ENCODE assay signal across 8 mouse cellular contexts in genomic region chr12:87300441-87300690, GRCm38 (mm10). TPM values are rescaled to one million over a fixed set of nuclear protein-coding genes. Genes with fewer than 3 reads are reported as not detected.
A peak's percentile ranks its signal among the peaks of the same experiment; 100 is the strongest.
DNase-seq lines count a peak whose midpoint lies in the region; ATAC-seq and TF ChIP-seq lines count a peak whose summit lies in the region.

No protein-coding gene starts in this region.

- H3K9me3 ChIP-seq in embryonic facial prominence, embryonic 10.5 days: no peaks in the 10 kb centered on the region
- no peaks in the 10 kb centered on the region for H3K9me3 ChIP-seq in midbrain, embryonic 14.5 days (ENCODE audit: control insufficient read depth, low read length)

- 0 out of 2 replicates have a peak, but pooled peaks have one; percentile 7 for ATAC-seq in midbrain, embryonic 14.5 days (ENCODE audit: low FRiP score, low TSS enrichment)

- H3K27ac ChIP-seq in kidney, adult 2 months (ENCODE audit: insufficient read depth, low read depth, low read length): no peak overlapping the region
- no peak overlapping the region for H3K27ac ChIP-seq in embryonic facial prominence, embryonic 10.5 days (replicated peaks)
- no peak overlapping the region for H3K27ac ChIP-seq in midbrain, embryonic 14.5 days (replicated peaks; ENCODE audit: low read depth, low read length)

- 3% methylated on average over 9 of the region's 9 CpGs for WGBS in kidney, adult 2 months
- 2% methylated on average over 9 of the region's 9 CpGs for WGBS in embryonic facial prominence, embryonic 10.5 days
- 2% methylated on average over 9 of the region's 9 CpGs for WGBS in midbrain, embryonic 14.5 days

- DNase-seq in kidney, adult 2 months: peak; percentile 19
- DNase-seq in kidney, postnatal 4 days: no peak
- no peak for DNase-seq in embryonic facial prominence, embryonic 10.5 days (ENCODE audit: low spot score)
- DNase-seq in induced T-regulatory cell, adult 2 months (ENCODE audit: low read depth): peak; percentile 29
- DNase-seq in midbrain, embryonic 14.5 days: no peak
- no peak for DNase-seq in adrenal gland, adult 8-10 months
- DNase-seq in embryo, embryonic 10 days (ENCODE audit: low spot score): no peak
- DNase-seq in embryo, embryonic 9.5 days (ENCODE audit: extremely low spot score): no peak

- H3K4me3 ChIP-seq in kidney, adult 2 months (ENCODE audit: insufficient read depth, low read depth, low read length): peak overlapping the region; percentile 45
- peak overlapping the region; percentile 82 for H3K4me3 ChIP-seq in embryonic facial prominence, embryonic 10.5 days
- peak overlapping the region; percentile 69 for H3K4me3 ChIP-seq in midbrain, embryonic 14.5 days (replicated peaks; ENCODE audit: low read depth, low read length)

- no peaks in the 10 kb centered on the region for H3K36me3 ChIP-seq in kidney, adult 2 months (ENCODE audit: control insufficient read depth, insufficient read depth, low read length)
- no peaks in the 10 kb centered on the region for H3K36me3 ChIP-seq in embryonic facial prominence, embryonic 10.5 days (replicated peaks)
- no peaks in the 10 kb centered on the region for H3K36me3 ChIP-seq in midbrain, embryonic 14.5 days (ENCODE audit: control insufficient read depth, insufficient read depth, low read length)

- no peak for TF ChIP-seq POLR2A in kidney, adult 2 months (IDR thresholded peaks at IDR 0.05; ENCODE audit: low read depth, low read length)

- peak overlapping the region; percentile 99 for H3K4me2 ChIP-seq in midbrain, embryonic 14.5 days (ENCODE audit: low read length)

- H3K27me3 ChIP-seq in kidney, adult 2 months (replicated peaks; ENCODE audit: control insufficient read depth, insufficient read depth, low read length): 0 out of 2 replicates have a peak, but pooled peaks cover 1% of the 10 kb centered on the region
- peaks cover 42% of the 10 kb centered on the region for H3K27me3 ChIP-seq in embryonic facial prominence, embryonic 10.5 days (replicated peaks; ENCODE audit: low read depth, poor library complexity, severe bottlenecking)
- H3K27me3 ChIP-seq in midbrain, embryonic 14.5 days (ENCODE audit: control insufficient read depth, insufficient read depth, low read length): peaks cover 20% of the 10 kb centered on the region; the same call in 1 of the 2 replicates

- H3K4me1 ChIP-seq in kidney, adult 2 months (ENCODE audit: control insufficient read depth, insufficient read depth, low read length): no peaks in the 10 kb centered on the region
- peaks cover 19% of the 10 kb centered on the region for H3K4me1 ChIP-seq in embryonic facial prominence, embryonic 10.5 days
- H3K4me1 ChIP-seq in midbrain, embryonic 14.5 days (ENCODE audit: control insufficient read depth, insufficient read depth, low read length): 0 out of 2 replicates have a peak, but pooled peaks cover 8% of the 10 kb centered on the region

- no peak overlapping the region; the same call in 1 of the 2 replicates for H3K9ac ChIP-seq in midbrain, embryonic 14.5 days (replicated peaks; ENCODE audit: low read length)

- no peak for TF ChIP-seq CTCF in kidney, adult 2 months (conservative IDR thresholded peaks at IDR 0.05; ENCODE audit: insufficient read depth, insufficient read length, low read depth, low read length)

RNA-seq across cellular contexts. Expression of gene Ism2, which starts 0.9 kb away (rescaled TPM):
- polyA plus RNA-seq in kidney, adult 2 months (2012; rRNA removed): 0.06 TPM in 1 of 2 replicates, not detected in the other
- polyA plus RNA-seq in embryonic facial prominence, embryonic 10.5 days (2016; fragmentation: Nextera tagmentation; extraction: Ambion mirVana): 1.00 and 1.3 TPM in 2 replicates
- 0.75 and 1.0 TPM in 2 replicates for polyA plus RNA-seq in midbrain, embryonic 14.5 days (2014; fragmentation: Nextera tagmentation; extraction: Ambion mirVana)
- under 1 TPM in 2 of 4 experiments, not detected in 2; 0.28 to 0.32 TPM for total RNA-seq in adrenal gland, adult 8-10 months (2022)

RNA-seq across cellular contexts. Expression of gene Ahsa1, which starts 34.1 kb away (rescaled TPM):
- polyA plus RNA-seq in kidney, adult 2 months (2012; rRNA removed): 55.1 and 78.5 TPM in 2 replicates
- polyA plus RNA-seq in embryonic facial prominence, embryonic 10.5 days (2016; fragmentation: Nextera tagmentation; extraction: Ambion mirVana): 294 and 305 TPM in 2 replicates
- polyA plus RNA-seq in midbrain, embryonic 14.5 days (2014; fragmentation: Nextera tagmentation; extraction: Ambion mirVana): 176 and 180 TPM in 2 replicates
- total RNA-seq in adrenal gland, adult 8-10 months (2022): 100 to 1,000 TPM; 120 to 228 (median 142) TPM

RNA-seq across cellular contexts. Expression of gene Vipas39, which starts 34.3 kb away (rescaled TPM):
- 47.4 and 50.0 TPM in 2 replicates for polyA plus RNA-seq in kidney, adult 2 months (2012; rRNA removed)
- 54.9 and 56.5 TPM in 2 replicates for polyA plus RNA-seq in embryonic facial prominence, embryonic 10.5 days (2016; fragmentation: Nextera tagmentation; extraction: Ambion mirVana)
- 60.6 and 70.1 TPM in 2 replicates for polyA plus RNA-seq in midbrain, embryonic 14.5 days (2014; fragmentation: Nextera tagmentation; extraction: Ambion mirVana)
- total RNA-seq in adrenal gland, adult 8-10 months (2022): 10 to 100 TPM; 34.6 to 53.1 (median 43.5) TPM

Comparison
In these comparisons a context has a peak if more than half of its experiments do, and no peak if none do; other contexts are left out.
1. DNase-seq: peak in kidney, adult 2 months (single experiment) and induced T-regulatory cell, adult 2 months (single experiment); none in kidney, postnatal 4 days (0 of 2), embryonic facial prominence, embryonic 10.5 days (single experiment), midbrain, embryonic 14.5 days (single experiment), adrenal gland, adult 8-10 months (single experiment), embryo, embryonic 10 days (single experiment) and embryo, embryonic 9.5 days (single experiment).
2. Peak in every context shown above with its lines, with median percentiles within 50 percentile points of each other: H3K4me3 ChIP-seq.